Mouse (Mus musculus): Measurements from ENCODE around the gene Cfap57.

Gene Cfap57

DNA sequence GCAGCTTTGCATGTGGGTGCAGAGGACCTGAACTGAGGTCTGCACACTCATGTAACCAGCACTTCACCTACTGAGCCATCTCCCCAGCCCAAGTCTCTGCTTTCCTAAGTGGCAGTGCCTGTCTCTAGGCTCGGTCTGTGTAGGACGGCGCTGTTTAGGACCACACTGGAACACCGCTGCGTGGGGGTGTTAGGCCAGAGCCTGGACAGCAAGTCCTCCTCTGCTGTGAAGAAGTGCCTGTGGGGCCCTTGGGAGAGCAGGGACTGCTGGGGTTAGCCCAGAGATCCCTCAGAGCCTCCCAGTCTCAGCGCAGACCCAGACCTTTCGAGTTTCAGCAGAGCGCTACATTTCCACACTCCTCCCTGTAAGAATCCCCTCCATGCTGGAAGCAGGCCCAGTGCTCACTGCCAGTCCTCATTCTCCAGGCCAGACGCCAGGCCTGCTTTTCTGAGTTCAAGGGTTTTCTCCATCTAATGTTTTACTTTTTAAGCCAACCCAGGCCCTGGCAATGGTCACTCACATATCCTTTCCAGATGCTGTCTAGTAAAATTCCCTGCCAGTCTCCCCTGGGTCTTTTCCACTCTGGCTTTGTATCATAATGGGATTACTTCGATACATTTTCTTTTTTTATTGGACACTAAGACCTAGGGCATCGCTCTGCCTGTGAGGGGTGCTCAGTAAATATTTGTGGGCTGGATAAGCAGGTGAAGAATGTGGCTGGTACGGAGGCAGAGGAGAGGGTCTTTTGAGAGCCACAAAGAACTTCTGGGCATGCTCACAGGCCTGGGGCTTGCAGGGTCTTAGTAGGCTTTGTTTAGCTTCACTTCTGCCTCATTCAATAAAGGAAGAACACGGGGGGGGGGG lies 56.3 kb downstream of the Cfap57 start:
- DNase-seq (ENCODE audit: low spot score in 2 of 2): no peak

DNA sequence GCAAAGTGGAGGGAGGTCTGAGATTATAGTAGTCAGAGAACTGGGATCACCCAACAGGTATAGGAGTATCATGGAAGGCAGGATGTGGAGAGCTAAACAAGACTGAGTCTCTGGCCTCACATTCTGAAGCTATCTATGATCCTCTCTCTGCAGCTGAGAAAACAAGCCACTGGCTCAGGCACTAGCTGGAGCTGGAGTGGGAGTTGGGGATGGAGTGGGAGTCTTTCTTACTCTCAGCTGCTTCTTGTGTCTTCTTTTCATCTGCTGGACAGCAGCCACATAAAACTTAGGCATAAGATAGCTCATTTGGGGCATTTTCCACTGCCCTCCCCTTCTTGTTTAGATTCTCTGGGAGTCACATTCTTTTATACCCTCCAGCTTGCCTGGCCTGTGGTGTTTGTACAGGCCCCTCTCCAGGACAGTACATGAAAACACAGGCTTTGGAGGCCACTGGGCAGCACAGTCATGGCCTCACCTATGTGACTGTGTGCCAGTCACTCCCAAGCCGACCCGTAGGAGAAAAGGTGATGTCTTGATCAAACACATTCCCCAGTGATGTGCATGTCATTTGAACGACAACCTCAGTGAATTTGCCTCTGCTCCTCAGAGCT lies 67.4 kb downstream of the Cfap57 start:
- no peak for DNase-seq (ENCODE audit: low spot score in 2 of 2)

DNA sequence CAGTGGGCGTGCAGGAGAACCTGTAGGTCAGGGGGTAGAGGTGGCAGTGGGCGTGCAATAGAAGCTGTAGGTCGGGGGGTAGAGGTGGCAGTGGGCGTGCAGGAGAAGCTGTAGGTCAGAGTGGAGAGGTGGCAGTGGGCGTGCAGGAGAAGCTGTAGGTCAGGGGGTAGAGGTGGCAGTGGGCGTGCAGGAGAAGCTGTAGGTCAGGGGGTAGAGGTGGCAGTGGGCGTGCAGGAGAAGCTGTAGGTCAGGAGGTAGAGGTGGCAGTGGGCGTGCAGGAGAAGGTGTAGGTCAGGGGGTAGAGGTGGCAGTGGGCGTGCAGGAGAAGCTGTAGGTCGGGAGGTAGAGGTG lies 72.5 kb downstream of the Cfap57 start:
- peak in 1 of 2 experiments; percentile 34 for DNase-seq (ENCODE audit: low spot score in 2 of 2)

DNA sequence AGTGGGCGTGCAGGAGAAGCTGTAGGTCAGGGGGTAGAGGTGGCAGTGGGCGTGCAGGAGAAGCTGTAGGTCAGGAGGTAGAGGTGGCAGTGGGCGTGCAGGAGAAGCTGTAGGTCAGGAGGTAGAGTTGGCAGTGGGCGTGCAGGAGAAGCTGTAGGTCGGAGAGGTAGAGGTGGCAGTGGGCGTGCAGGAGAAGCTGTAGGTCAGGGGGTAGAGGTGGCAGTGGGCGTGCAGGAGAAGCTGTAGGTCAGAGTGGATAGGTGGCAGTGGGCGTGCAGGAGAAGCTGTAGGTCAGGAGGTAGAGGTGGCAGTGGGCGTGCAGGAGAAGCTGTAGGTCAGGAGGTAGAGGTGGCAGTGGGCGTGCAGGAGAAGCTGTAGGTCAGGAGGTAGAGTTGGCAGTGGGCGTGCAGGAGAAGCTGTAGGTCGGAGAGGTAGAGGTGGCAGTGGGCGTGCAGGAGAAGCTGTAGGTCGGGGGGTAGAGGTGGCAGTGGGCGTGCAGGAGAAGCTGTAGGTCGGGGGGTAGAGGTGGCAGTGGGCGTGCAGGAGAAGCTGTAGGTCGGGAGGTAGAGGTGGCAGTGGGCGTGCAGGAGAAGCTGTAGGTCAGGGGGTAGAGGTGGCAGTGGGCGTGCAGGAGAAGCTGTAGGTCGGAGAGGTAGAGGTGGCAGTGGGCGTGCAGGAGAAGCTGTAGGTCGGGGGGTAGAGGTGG lies 73.0 kb downstream of the Cfap57 start:
- DNase-seq (ENCODE audit: low spot score in 2 of 2): peak; percentile 74 to 78

DNA sequence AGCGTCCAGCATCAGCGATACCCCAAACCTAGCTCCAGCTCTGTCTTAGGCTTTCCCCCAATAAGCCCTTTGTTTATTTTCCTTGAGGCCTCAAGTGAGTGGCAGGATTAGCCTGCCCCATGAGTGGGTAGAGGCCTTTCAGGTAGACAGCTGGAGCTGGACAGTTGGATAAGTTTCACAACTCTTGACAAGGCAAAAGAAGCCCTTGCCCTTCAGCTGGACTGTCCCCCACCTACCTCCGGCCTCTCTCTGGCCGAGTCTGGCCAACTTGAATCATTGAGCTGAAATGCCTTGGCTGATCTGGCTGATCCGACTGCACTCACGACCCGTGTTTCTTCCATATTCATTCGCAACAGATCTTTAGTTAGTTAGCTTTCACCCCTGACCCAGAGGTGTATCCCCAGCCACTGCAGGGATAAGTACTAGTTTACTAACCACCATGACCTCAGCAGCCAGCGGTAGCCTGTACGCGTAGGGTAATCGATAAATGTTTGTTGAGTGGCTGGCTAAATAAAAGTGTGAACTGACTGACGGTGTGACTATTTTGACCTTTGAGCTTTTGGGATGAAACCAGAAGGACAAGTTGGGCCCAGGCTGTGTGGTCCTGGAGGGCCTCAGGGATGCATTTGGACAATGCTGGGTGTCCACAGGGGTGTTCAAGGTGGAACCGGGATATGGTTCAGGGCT lies 76.0 kb downstream of the Cfap57 start:
- no peak for DNase-seq (ENCODE audit: low spot score in 2 of 2)

DNA sequence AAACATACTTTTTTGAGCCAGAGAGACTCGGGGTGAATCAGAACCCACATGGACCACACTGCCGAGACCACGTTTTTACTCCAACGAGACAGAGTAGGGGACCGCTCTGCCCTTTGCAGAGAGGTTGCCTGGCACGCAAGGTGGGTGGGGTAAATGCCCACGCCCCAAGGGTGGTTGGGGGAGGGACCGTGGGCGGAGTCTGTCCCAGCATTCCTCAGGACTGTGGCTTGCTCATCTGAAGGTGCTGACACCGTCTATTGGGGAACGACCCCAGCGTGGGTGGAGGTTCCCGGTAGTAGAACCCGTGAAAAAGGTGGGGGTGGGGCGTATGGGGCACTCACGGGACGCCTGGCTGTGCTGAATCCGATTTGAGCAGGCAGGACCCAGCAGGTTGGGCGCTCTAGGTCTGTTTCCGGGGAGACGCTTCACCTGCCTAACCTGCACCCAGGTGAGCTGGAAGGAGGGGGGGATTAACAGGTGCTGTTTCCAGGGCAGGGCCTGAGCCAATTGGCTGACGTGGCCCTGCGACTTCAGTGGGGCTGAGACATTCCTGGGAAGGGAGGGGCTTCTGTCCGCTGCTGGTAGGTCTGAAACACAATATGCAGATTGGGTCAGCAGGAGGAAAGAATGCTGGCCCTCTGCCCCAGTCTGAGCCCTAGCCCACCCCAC lies 76.9 kb downstream of the Cfap57 start, which contains the start of gene Tmem125:
Gene Tmem125, minus strand, starts transcription at position 453 of the 669 bp plus-strand sequence.
- no peak for DNase-seq (ENCODE audit: low spot score in 2 of 2)

DNA sequence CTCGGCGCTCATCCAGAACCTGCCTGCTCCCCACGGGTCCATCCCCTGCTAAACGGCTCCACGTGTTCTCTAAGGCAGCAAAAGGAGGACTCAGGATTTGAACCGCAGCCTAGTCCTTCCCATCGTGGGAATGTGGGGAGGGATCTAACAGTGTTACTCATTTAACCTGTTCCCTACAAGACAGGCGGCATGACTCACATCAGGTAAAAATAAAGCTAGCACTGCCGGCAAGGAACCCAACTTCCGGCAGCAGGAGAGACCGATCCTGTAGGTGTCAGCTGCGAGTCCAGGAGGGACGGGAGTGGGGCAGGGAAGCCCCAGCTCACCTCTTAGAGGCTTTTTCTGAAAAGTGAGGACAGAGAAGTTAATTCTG lies 77.4 kb downstream of the Cfap57 start:
- peak; percentile 45 to 63 for DNase-seq (ENCODE audit: low spot score in 2 of 2)

DNA sequence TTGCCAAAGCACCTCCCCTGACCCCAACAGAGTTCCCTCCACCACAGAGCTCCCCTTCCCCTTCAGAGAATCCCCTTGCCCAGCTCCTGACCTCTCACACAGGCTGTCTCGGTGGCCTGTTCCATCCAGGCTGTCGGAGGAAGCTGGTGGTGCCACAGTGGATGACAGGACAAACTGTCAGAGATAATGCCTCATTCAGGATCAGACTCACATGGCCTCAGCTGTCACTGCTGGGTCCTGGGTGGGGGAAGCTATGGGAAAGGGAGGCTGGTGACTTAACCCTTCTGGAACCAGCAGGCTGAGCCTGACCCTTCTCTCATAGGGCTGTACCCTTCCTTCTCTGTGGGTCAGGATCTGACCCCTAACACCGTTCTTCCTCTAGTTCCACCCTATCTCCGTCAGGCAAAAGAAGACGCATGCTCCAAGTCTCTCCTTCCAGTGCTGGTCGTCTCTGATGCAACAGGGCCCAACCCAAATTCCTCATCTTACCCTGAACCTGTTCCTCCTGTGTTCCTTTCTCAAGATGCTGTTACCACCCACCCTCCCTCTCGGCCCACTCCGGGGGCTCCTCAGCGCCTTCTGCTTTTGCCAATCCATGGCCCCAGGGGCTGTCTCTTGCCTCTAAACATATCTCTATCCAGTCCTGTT lies 77.9 kb downstream of the Cfap57 start:
- DNase-seq (ENCODE audit: low spot score in 2 of 2): no peak

DNA sequence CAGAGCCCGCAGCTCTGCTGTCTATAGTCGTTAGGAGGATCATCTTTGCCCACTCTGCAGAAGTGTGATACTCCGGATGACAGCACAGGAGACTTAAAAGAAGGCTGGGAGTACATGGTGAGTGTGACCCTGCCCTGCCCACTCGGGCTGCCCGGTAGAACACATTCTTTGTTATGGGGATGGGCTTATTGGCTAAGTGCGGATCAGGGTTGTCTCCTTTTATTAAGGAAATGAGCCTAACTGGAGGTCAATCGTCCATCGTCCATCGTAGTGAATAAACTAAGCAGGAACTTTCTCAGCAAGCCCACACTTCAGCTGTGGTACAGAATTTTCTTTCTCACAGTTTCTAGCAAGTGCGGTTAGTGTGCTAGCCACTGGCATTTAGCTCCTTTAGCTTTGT lies 80.7 kb downstream of the Cfap57 start:
- no peak for DNase-seq (ENCODE audit: low spot score in 2 of 2)

DNA sequence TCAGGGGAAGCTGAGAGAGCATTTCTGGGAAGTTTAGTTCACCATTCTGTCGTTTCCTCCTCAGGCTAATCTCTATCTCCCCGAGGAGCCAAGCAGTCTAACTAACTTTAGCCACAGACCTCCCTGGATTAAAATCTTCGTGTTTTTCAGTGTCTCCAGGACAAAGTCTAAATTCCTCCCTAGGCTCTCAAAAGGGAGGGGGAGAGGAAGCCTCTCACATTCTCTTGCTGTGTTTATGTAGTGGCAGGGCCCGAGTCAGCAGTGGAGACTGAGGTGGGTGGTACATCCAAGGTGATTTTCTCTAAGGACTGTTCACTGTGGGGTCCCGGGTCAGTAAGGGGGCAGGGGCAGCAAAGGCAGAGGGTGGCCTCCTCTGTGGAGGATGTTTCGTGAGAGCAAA lies 82.8 kb downstream of the Cfap57 start:
- no peak for DNase-seq (ENCODE audit: low spot score in 2 of 2)

DNA sequence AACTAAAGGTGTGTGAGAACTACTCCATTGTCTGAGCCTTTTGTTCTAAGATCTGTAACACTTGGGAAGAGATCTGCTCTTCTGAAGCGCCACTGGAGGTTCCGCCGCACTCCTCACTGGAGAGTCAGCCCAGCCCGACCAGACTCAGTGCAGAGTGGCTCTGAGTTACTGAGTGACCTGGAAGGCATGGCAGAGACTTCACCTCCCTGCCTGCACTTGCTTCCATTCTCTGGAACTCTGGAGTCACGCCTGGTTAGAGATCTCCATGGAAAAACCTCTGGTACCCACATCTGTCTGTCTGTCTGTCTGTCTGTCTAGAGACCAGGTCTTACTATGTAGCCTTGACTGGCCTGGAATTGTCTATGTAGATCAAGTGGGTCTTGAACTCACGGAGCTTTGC lies 85.0 kb downstream of the Cfap57 start:
- DNase-seq (ENCODE audit: low spot score in 2 of 2): no peak

DNA sequence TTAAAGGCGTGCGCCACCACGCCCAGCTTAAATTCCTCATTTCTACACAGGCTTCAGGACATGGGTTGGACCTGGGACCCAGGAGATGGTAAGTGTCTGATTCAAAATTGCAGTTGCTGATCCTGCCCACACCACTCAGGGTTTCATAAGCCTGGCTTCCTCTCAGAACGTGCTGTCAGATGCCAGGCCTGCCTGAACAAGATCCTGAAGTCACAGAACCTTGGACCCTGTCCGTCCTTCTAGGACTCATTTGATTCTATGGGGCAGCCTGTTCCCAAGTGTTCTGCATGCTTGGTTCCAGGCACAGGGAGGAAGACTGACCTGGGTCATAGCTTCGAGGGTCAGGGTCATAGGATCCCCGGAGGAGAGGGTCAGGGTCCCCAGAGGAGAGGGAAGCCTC lies 87.0 kb downstream of the Cfap57 start:
- no peak for DNase-seq (ENCODE audit: low spot score in 2 of 2)

DNA sequence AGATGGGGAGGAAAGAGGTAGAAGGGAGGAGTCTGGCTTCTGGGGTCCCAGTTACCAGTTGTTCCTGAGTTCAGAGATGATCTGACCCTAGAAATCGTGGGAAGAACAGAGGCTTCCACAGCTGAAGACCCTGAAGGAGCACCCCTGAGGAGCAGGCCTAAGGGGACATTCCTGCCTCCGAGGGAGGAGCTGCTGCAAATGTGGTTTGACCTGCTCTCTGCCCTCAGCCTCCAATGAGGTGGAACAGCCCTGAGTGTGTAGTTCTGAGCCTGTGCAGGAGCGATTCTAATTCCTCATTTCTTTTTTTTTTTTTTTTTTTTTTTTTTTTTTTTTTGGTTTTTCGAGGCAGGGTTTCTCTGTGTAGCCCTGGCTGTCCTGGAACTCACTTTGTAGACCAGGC lies 87.4 kb downstream of the Cfap57 start:
- no peak for DNase-seq (ENCODE audit: low spot score in 2 of 2)

DNA sequence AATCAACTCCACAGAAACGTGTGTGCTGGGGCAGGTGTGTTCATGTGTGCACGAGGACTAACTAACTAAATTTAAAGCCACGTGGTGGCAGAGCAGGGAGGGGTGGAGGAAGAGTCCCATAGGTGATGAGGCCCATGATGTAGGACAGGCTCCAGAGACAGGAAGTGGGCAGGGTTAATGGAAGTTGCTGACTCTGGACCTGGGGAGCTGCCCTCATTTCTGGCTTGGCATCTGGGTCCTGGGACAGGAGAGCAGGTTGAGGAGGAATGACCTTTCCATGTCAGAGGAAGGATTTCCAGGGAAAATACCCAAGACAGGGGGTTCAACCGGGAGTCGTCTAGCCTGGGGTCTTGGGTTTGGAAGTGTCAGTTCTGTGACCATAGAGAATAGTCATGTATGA lies 87.9 kb downstream of the Cfap57 start:
- DNase-seq (ENCODE audit: low spot score in 2 of 2): no peak

DNA sequence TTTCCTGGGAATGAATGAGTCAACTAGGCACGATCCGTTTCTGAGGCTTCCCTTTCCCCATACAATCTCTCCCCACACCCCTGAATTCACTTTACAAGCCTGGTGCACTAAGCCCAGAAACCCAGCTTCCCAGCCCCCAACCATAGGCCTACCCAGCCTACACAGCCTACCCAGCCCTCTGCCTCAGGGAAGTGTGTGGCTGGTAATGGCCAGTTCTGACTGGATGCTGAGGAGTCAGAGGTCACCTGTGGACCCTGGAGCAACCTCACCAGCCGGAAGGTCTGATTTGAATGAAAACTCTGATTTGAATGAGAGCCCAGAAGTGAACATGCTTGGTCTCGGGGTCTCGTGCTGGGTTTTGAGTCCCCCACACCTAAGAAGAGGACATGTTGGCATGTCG lies 92.9 kb downstream of the Cfap57 start:
- DNase-seq (ENCODE audit: low spot score in 2 of 2): no peak

DNA sequence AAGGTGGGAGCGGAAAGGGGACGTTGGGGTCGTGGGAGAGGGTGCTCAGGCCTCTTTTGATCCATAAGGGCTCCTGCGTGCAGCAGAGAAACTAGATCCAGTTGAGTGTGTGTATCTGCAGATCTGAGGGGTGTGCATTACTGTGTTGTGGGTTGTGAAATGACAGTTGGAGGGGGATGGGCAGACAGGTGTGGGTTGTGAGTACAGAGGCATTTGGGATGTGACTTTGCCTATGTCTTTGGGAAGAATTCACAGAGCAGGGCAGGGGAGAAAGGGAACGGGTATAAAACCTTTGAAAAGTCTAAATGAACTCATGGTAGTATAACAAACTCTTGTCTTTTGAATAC lies 93.3 kb downstream of the Cfap57 start:
- DNase-seq (ENCODE audit: low spot score in 2 of 2): no peak

DNA sequence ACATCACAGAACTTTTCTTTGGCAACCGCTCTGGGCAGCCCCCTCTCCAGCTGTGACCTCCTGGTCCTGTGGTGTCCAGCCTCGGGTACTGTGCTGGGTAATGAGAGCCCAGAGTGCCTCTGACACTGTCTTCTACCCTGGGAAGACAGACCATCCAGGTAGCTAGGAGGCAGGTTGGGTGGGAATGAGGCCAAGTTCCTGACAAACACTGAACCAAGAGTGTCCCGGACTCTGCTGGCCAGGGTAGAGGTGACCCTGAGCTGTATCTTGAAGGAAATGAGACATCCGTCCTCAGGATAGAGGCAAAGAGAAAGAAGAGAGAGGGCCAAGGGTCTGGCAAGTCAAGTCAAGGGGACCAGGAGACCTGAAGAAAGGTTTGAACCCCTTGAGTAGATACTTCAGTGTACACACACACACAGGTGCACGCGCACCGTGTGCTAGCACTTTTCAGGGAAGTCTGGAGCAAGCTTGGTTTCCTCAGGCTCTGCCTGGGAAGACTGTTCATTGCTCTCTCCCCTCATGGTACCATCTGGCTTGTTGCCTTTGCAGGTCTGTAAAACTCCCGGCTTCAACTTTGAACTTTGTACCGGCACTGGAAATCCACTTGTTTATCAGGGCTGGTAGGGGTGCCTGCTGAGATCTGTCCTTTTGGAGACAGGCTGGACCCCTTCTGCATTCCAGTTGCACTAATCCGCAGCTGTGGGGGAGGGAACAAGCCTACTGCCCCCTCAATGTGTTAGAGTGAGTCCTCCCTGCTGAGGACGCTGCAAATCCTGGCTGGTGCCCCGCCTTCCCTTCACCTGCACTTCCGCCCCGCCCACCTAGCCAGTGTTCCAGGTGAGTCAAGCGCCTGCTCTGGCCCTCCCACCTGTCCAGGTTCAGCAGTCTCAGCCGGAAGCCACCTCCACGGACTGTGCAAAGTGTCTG lies 93.9 kb downstream of the Cfap57 start, which contains the start of gene 2610528J11Rik:
Gene 2610528J11Rik, plus strand, starts transcription at position 592 of the 927 bp plus-strand sequence.
- no peak for DNase-seq (ENCODE audit: low spot score in 2 of 2)

DNA sequence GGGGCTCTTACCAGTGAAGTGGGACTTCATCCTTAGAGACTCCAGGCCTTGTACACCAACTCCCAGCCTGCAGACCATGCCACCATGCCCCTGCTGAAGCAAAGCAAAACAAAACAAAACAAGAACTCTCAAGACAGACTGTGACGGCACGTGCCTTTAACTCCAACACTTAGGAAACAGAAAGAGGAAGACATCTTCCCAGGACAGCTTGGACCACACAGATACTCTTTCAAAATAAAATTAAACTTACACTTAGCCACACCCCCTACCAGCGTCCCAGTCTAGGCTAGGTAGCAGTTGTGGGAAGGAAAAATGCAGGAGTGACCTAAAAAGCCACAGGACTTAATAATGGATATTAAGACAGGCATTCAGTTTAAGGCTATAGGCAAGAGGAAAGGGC lies 94.8 kb downstream of the Cfap57 start:
- no peak for DNase-seq (ENCODE audit: low spot score in 2 of 2)

DNA sequence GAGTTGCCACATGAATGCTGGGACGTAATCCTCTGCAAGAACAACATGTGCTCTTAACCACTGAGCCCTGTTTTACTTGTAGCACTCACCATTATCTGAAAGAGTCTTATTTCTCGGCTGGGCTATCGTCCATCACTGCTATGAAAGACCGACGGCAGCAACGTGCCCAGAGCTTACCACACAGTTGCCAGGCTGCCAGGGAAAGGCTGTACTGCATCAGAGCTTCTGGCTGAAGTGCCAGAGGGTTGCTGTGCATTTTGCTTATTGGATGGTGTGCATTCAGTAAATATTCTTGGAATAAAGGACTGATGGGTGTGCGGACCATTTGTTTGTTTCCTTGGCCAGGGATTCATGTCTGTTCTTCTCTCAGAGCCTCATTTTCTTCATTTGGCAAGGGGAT lies 96.6 kb downstream of the Cfap57 start:
- DNase-seq (ENCODE audit: low spot score in 2 of 2): no peak

DNA sequence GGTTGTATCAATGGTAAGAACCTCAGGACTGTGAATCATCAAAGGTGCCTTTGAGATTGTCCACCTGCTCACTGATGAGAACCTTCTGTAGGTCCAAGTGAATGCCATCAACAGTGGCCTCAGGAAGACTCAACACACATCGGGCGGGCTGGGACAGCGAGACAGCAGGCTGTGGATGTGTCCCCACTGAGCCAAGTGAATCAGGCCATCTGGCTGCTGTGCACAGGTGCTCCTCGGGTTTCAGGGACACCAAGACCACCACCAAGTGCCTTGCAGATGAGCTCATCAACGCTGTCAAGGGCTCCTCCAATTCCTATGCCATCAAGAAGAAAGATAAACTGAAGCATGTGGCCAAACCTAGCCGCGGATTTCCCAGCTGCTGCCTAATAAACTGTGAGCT lies 98.3 kb downstream of the Cfap57 start:
- no peak for DNase-seq (ENCODE audit: low spot score in 2 of 2)

Measured in right cerebral cortex, postnatal 36 days (tissue).